Mouse (Mus musculus) ZHBTc4 (cell line): Measurements from ENCODE around the gene Plxna4.

Experiments used
- DNase-seq: peaks from one replicate; pipeline ENCODE4 v3.0.0-alpha.2; 2011; ENCODE audit warnings: low read depth, low spot score

The Plxna4 gene

GRCm38 (mm10) chr6:32348996-32349395, 239.0 kb downstream of the Plxna4 start:
- DNase-seq: no peak

DNA sequence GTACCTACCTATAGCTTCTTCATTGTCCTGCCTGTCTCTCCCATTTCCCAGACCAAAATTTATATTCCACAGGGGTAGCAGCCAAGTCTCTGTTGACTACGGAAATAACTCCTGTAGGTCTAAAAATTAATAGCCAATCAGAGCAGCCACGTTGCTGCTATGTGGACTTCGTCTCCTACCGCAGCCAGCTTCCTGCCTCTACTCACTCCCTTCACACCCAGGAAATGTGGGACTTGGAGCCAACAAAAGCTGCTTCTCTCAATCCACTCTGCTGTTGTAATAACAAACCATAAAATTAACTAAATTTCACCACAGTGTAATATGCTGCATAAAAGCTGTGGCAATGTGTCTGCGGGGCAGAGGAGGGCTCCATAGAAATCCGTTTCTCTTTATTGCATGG, 239.9 kb downstream of the Plxna4 start:
- DNase-seq: no peak

DNA sequence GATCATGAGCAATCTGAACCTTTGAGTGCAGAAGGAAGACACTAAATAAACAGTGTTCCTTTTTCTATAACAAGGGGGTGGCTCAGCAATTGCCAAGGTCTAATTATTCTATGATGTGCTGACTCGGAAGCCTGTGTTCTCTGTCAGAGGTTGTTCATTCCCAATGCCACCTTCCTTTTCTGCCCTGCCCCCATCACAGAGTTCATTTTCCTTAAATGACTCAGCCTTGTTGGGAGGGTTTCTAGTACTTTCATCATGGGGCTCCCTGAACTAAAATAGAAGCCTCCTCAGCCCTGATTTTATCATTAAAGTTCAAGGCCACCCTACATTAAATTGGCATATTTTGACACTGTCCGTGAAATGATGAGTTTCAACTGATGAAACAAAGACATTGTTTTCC, 242.0 kb downstream of the Plxna4 start:
- no peak for DNase-seq

- DNase-seq: no peak
Measured at GRCm38 (mm10) chr6:32342727-32343126, 245.3 kb downstream of the Plxna4 start.

- DNase-seq: no peak
Measured at GRCm38 (mm10) chr6:32342272-32342671, 245.7 kb downstream of the Plxna4 start.

DNA sequence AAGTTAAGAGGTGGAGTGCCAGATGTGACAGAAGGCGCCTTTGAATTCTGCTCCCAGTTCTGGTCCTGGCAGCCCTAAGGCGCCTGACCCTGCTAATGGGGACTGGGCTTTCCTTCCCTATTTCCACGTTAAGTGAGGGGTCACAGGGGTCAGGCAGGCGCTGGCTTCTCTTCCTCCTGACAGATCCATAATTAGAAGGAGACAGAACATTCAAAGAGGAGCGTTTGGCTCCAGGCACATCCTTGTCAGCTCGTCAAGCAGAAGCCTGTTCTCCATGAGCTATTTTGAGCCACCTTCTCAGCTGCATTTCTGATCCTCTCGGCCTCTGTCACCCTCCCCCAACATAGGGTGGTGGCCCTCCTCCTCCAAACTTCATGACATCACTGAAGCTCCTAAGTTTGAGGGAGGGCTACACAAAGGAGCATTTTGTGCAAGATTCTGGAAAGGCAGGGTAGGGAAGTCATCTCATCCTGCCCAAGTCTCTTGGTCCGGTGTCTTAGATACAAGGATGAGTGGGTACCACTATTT, 249.5 kb downstream of the Plxna4 start:
- no peak for DNase-seq

DNA sequence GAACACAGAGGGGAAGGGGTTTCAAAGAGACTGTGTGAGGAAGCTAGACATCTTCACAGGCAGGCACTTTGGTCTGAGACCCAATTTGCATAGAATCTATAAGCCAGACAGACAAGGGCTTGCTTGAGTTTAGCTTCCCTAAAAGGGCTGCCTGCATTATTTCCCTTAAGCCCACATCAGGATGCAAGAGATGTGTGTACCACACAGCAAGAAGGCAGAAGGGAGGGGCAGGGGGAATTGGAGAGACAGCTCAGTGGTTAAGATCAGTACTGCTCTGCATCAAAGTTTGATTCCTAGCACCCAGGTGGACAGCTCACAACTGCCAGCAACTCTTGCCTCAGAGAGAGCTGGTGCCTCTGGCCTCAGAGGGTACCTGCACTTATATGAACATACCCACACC, 256.7 kb downstream of the Plxna4 start:
- no peak for DNase-seq

GRCm38 (mm10) chr6:32330034-32330795, 257.8 kb downstream of the Plxna4 start:
- DNase-seq: no peak

DNA sequence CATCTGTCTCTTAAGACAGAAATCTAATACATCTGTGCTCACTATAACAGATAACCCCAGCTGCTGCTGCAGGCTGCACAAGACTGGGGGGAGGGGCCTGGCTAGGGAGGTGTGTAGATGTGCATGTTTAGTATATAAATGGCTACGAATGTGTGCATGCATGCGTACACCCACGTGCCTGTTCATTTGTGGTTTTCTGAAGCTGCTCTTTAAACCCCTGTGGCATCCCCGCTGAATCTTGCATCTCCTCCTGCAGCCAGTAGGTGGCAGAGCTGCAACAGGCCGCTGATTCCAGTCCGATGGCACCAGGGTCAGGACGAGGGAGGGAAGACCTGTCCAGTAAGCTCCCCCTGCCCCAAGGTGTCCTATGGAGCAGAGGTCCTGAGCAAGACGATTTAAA, 260.0 kb downstream of the Plxna4 start:
- DNase-seq: peak; percentile 68

- DNase-seq: peak; percentile 5
Measured at GRCm38 (mm10) chr6:32327173-32327572, 260.8 kb downstream of the Plxna4 start.

DNA sequence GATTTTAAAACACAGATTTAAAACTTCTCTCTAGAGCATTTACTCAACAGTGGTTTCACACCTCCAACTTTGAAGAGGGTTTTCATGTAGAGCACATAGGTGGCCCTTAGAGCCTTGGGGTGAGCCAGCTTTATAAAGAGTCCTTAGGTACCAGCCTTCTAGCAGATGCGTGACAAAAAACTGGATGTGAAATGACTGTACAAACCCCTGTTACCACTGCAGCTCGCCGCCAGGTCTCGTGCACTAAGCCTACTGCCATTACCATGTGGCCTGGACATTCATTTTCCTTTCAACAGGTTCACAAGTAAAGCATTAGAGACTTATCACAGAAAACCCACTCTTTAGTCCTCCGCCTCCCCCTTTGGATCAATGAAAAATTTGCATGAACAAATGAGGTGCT, 261.6 kb downstream of the Plxna4 start:
- no peak for DNase-seq

DNA sequence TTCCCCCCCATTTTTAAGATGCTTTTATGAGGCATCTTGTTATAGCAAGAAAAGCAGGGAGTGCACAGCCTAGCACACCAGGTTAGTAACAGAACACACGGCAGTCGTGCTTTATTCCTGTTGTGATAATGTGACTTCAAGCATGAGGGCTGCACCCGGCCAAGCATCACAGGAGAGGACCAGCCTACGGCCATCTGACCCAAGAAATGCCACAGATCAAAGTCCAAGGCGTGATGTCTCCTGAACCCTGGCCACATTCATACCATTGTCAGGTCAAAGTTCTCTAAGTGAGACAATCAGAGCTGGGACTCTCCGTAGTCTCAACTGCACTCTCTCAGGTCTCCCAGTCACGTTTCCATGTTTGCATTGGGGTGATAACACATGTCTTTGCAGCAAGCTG, 262.1 kb downstream of the Plxna4 start:
- no peak for DNase-seq

- no peak for DNase-seq
Measured at GRCm38 (mm10) chr6:32321187-32321586, 266.8 kb downstream of the Plxna4 start.

GRCm38 (mm10) chr6:32320254-32320653, 267.7 kb downstream of the Plxna4 start:
- peak; percentile 38 for DNase-seq

- no peak for DNase-seq
Measured at GRCm38 (mm10) chr6:32317470-32317869, 270.5 kb downstream of the Plxna4 start.

GRCm38 (mm10) chr6:32315011-32315450, 273.0 kb downstream of the Plxna4 start:
- DNase-seq: no peak

DNA sequence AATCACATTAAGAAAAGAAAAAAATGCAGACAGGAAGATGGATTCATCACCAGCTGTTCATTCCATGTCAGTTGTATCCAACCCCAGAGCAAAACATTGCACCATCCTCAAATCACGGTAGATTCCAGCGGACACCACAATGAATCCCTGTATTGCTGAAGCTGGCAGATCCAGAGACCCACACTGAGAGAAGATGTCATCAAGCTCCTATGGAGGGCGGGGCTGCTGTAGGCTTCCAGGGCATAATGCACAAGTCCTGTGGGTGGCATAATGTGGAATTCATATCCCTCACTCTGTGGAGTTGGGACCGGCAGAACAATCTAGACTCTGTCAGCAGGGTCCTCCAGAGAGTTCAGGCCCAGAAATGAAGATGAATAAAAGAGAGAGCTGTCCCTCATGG, 278.8 kb downstream of the Plxna4 start:
- DNase-seq: no peak

DNA sequence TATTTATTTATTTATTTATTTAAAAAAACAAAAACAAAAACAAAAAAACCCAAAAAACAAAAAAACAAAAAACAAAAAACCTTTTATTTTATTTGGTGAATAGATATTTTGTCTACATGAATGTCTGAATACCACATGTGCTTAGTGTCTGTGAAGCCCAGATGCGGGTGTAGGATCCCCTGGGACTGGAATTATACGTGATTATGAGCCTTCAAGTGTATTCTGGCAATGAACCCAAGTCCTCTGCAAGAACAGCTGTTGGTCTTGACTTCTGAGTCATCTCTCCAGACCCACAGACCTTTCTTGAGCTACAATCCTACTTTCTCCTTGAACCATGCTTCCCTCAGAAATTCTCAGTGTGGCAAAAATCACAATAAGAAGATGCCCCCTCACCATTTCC, 287.4 kb downstream of the Plxna4 start:
- DNase-seq: no peak

DNA sequence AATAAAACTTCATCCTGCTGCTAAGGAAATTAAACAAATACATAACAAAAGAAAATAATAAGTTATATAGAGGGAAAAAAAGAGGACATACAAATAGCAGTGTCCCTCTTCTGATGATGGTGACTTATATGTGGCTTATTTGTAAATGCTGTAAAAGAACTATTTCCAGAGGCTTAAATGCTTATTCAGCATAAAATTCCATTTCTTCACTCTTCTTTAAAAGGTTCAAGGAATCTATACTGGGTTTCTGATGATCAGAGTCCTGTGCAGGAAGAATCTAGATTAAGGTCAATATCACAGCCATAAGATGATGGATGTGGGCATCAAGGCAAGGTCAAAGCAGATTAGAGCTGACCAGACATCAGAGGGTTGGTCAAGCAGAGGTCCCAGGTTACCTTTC, 306.5 kb downstream of the Plxna4 start:
- DNase-seq: no peak

- DNase-seq: peak; percentile 52
Measured at GRCm38 (mm10) chr6:32280728-32281127, 307.3 kb downstream of the Plxna4 start.

GRCm38 (mm10) chr6:32271463-32271862, 316.5 kb downstream of the Plxna4 start:
- DNase-seq: no peak

DNA sequence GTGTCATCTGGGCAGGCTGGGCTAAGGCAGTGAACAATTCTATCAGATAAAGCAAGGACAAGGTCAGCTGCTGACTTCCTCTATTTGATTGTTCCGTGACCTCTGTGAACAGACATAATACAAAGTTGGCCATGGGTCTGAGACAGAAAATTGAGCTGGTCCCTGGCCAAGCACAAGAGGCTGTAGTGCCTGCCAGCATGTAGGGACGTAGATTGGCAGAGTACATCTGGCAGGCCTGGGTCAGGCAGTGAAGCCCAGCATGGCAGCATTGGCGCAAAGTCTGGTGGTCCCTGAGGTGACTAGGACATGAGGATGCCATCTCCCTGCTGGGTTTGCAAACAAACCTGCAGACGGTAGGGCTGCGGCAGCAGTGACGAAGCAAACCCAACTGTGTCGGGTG, 321.9 kb downstream of the Plxna4 start:
- DNase-seq: no peak

- peak; percentile 31 for DNase-seq
Measured at GRCm38 (mm10) chr6:32261339-32261738, 326.7 kb downstream of the Plxna4 start.

DNA sequence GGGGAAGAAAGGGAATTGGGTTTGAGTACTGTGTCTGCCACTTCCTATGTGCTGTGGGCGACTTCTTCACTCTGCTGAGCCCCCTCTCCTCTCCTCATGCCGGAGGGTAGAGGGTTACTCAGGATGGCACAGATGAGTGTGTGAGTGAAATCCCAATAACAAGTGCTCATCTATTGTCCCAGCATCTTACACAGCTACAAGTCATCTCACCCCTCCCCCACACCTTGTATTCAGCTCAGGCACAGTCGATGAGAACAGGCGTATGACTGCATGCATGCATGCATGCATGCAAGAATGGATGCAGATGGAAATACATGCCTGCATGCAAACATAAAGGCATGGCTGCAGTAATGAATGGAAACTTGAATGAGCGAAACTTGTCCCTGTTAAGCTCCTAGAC, 327.7 kb downstream of the Plxna4 start:
- no peak for DNase-seq
